In the genomic region with DNA sequence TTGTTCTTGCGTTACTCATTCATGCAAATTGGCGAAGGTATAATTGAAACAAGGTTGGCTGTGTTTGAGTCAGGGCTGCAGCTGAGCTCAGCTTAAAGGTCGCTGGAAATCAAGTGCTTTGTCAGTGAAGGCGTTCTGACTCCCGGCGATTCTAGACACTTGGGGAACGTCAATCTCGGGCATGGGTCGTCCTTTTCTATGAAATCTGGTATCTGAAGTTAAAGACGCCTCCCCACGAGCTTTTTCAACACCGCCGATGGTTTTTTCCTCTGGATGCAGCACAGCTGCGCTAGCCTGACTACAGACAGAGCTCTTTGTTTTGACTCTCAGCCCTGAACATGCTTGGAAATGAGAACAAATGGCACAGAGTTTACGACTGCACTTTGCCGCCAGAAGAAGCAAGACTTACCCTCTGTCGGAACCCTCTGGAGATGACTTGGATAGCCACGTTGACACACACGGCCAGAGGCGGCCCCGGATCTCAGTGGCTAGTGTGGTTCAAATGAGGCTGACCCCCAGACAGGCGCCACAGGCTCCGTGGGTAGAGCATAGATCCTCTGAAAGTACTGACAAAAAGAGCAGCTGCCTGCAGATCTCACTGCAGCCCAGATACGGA, we compare ENCODE assay signal across 9 mouse cellular contexts. TPM values are rescaled to one million over a fixed set of nuclear protein-coding genes. Genes with fewer than 3 reads are reported as not detected.
A peak's percentile ranks its signal among the peaks of the same experiment; 100 is the strongest.
DNase-seq lines count a peak whose midpoint lies in the region; ATAC-seq lines count a peak whose summit lies in the region.
"Had no signal": no experiment of that assay in that cellular context is flagged by ENCODE, and none has a peak within 500 bp of the region (broad histone marks: within the 10 kb centered on the region; RNA-seq: fewer than 3 reads in every experiment).

No protein-coding gene starts in this region.

- peaks cover 37% of the 10 kb centered on the region for H3K4me1 ChIP-seq in forebrain, embryonic 13.5 days
- no peaks in the 10 kb centered on the region for H3K4me1 ChIP-seq in forebrain, embryonic 10.5 days
- no peaks in the 10 kb centered on the region for H3K4me1 ChIP-seq in limb, embryonic 11.5 days (ENCODE audit: control insufficient read depth, insufficient read depth, low read length)
- no peaks in the 10 kb centered on the region for H3K4me1 ChIP-seq in limb, embryonic 10.5 days
- 0 out of 2 replicates have a peak, but pooled peaks cover 4% of the 10 kb centered on the region for H3K4me1 ChIP-seq in midbrain, embryonic 14.5 days (ENCODE audit: control insufficient read depth, insufficient read depth, low read length)

- H3K9me3 ChIP-seq in forebrain, embryonic 13.5 days (replicated peaks) = no peaks in the 10 kb centered on the region
- H3K9me3 ChIP-seq in forebrain, embryonic 10.5 days = no peaks in the 10 kb centered on the region
- no peaks in the 10 kb centered on the region for H3K9me3 ChIP-seq in limb, embryonic 11.5 days (ENCODE audit: control insufficient read depth, low read length)
- no peaks in the 10 kb centered on the region for H3K9me3 ChIP-seq in limb, embryonic 10.5 days (replicated peaks)
- no peaks in the 10 kb centered on the region for H3K9me3 ChIP-seq in midbrain, embryonic 14.5 days (ENCODE audit: control insufficient read depth, low read length)

- peak; percentile 41; the same call in 1 of the 2 replicates for ATAC-seq in forebrain, embryonic 13.5 days
- ATAC-seq in limb, embryonic 11.5 days (ENCODE audit: insufficient number of reproducible peaks, low FRiP score, low TSS enrichment, low read depth) = no peak
- no peak for ATAC-seq in midbrain, embryonic 14.5 days (ENCODE audit: low FRiP score, low TSS enrichment)
- no peak for ATAC-seq in CD4-positive, CD25-positive, alpha-beta regulatory T cell, adult 4 months

- WGBS in forebrain, embryonic 13.5 days = 68% methylated on average over 24 of the region's 24 CpGs
- WGBS in forebrain, embryonic 10.5 days = 86% methylated on average over 24 of the region's 24 CpGs
- 75% methylated on average over 24 of the region's 24 CpGs for WGBS in limb, embryonic 11.5 days
- 82% methylated on average over 24 of the region's 24 CpGs for WGBS in limb, embryonic 10.5 days
- WGBS in midbrain, embryonic 14.5 days = 76% methylated on average over 24 of the region's 24 CpGs

- peaks cover 73% of the 10 kb centered on the region for H3K36me3 ChIP-seq in forebrain, embryonic 13.5 days (ENCODE audit: poor library complexity, severe bottlenecking)
- H3K36me3 ChIP-seq in forebrain, embryonic 10.5 days (replicated peaks) = peaks cover 99% of the 10 kb centered on the region
- peaks cover 39% of the 10 kb centered on the region for H3K36me3 ChIP-seq in limb, embryonic 11.5 days (ENCODE audit: control insufficient read depth, insufficient read depth, low read length)
- peaks cover 98% of the 10 kb centered on the region for H3K36me3 ChIP-seq in limb, embryonic 10.5 days
- H3K36me3 ChIP-seq in midbrain, embryonic 14.5 days (ENCODE audit: control insufficient read depth, insufficient read depth, low read length) = peaks cover 79% of the 10 kb centered on the region

- no peaks in the 10 kb centered on the region for H3K27me3 ChIP-seq in forebrain, embryonic 13.5 days
- no peaks in the 10 kb centered on the region for H3K27me3 ChIP-seq in forebrain, embryonic 10.5 days (ENCODE audit: poor library complexity, severe bottlenecking)
- H3K27me3 ChIP-seq in limb, embryonic 11.5 days (ENCODE audit: control insufficient read depth, insufficient read depth, low read length) = no peaks in the 10 kb centered on the region
- no peaks in the 10 kb centered on the region for H3K27me3 ChIP-seq in limb, embryonic 10.5 days (ENCODE audit: low read depth, poor library complexity, severe bottlenecking)
- no peaks in the 10 kb centered on the region for H3K27me3 ChIP-seq in midbrain, embryonic 14.5 days (ENCODE audit: control insufficient read depth, insufficient read depth, low read length)
- H3K27me3 ChIP-seq: CH12.LX had no signal

- no peak overlapping the region for H3K4me2 ChIP-seq in forebrain, embryonic 13.5 days
- no peak overlapping the region for H3K4me2 ChIP-seq in limb, embryonic 11.5 days (ENCODE audit: low read depth, severe bottlenecking)
- H3K4me2 ChIP-seq in midbrain, embryonic 14.5 days (ENCODE audit: low read length) = no peak overlapping the region

- no peak overlapping the region for H3K9ac ChIP-seq in forebrain, embryonic 13.5 days
- no peak overlapping the region for H3K9ac ChIP-seq in limb, embryonic 11.5 days (ENCODE audit: low read length)
- peak overlapping the region; percentile 12; the same call in 1 of the 2 replicates for H3K9ac ChIP-seq in midbrain, embryonic 14.5 days (replicated peaks; ENCODE audit: low read length)

- H3K4me3 ChIP-seq in forebrain, embryonic 13.5 days = no peak overlapping the region
- no peak overlapping the region for H3K4me3 ChIP-seq in forebrain, embryonic 10.5 days
- H3K4me3 ChIP-seq in limb, embryonic 11.5 days (ENCODE audit: low read depth, low read length) = no peak overlapping the region
- no peak overlapping the region for H3K4me3 ChIP-seq in limb, embryonic 10.5 days
- no peak overlapping the region for H3K4me3 ChIP-seq in midbrain, embryonic 14.5 days (replicated peaks; ENCODE audit: low read depth, low read length)

- no peak for DNase-seq in forebrain, embryonic 10.5 days (ENCODE audit: extremely low spot score, low spot score)
- no peak for DNase-seq in limb, embryonic 11.5 days (ENCODE audit: low spot score)
- DNase-seq in limb, embryonic 10.5 days (ENCODE audit: low spot score) = no peak
- DNase-seq in fibroblast of lung, adult 2 months (ENCODE audit: low read depth) = peak; percentile 75
- peak; percentile 23 for DNase-seq in midbrain, embryonic 14.5 days
- no peak for DNase-seq in urinary bladder, adult 2 months (ENCODE audit: low spot score)

- peak overlapping the region; percentile 49 for H3K27ac ChIP-seq in forebrain, embryonic 13.5 days
- no peak overlapping the region for H3K27ac ChIP-seq in forebrain, embryonic 10.5 days
- H3K27ac ChIP-seq in limb, embryonic 11.5 days (replicated peaks; ENCODE audit: low read depth, low read length) = 0 out of 2 replicates have a peak overlapping the region, but pooled peaks have one; percentile 8
- H3K27ac ChIP-seq in limb, embryonic 10.5 days = no peak overlapping the region
- H3K27ac ChIP-seq in midbrain, embryonic 14.5 days (replicated peaks; ENCODE audit: low read depth, low read length) = peak overlapping the region; percentile 32; the same call in 1 of the 2 replicates

RNA-seq across cellular contexts. Expression of a gene that starts 31.0 kb away (rescaled TPM):
- polyA plus RNA-seq in forebrain, embryonic 13.5 days (2015; fragmentation: Nextera tagmentation; extraction: Ambion mirVana) = 552 and 600 TPM in 2 replicates
- polyA plus RNA-seq in forebrain, embryonic 10.5 days (2016; fragmentation: Nextera tagmentation; extraction: Ambion mirVana) = 634 and 643 TPM in 2 replicates
- 815 and 849 TPM in 2 replicates for polyA plus RNA-seq in limb, embryonic 11.5 days (2014; fragmentation: Nextera tagmentation; extraction: Ambion mirVana)
- polyA plus RNA-seq in limb, embryonic 10.5 days (2016; fragmentation: Nextera tagmentation; extraction: Ambion mirVana) = 565 and 690 TPM in 2 replicates
- 351 and 564 TPM in 2 replicates for polyA plus RNA-seq in midbrain, embryonic 14.5 days (2014; fragmentation: Nextera tagmentation; extraction: Ambion mirVana)
- polyA plus RNA-seq in CD4-positive, CD25-positive, alpha-beta regulatory T cell, adult 4 months (2017; shearing (Covaris generic)) = 1 to 10 TPM; 4.5 to 4.7 TPM
- polyA plus RNA-seq in urinary bladder, adult 2 months (2012; rRNA removed) = 389 and 506 TPM in 2 replicates

Comparison
In these comparisons a context has a peak if more than half of its experiments do, and no peak if none do; other contexts are left out.
1. H3K27ac ChIP-seq: peak in forebrain, embryonic 13.5 days (single experiment), limb, embryonic 11.5 days (single experiment) and midbrain, embryonic 14.5 days (single experiment); none in forebrain, embryonic 10.5 days (single experiment) and limb, embryonic 10.5 days (single experiment).
2. DNase-seq: peak in fibroblast of lung, adult 2 months (single experiment) and midbrain, embryonic 14.5 days (single experiment); none in forebrain, embryonic 10.5 days (single experiment), limb, embryonic 11.5 days (single experiment), limb, embryonic 10.5 days (single experiment) and urinary bladder, adult 2 months (single experiment).
3. RNA of a gene that starts 31.0 kb away (polyA plus RNA-seq): 815 to 849 TPM in limb, embryonic 11.5 days, 565 to 690 TPM in limb, embryonic 10.5 days, 634 to 643 TPM in forebrain, embryonic 10.5 days, 351 to 564 TPM in midbrain, embryonic 14.5 days, 552 to 600 TPM in forebrain, embryonic 13.5 days and 389 to 506 TPM in urinary bladder, adult 2 months; 4.5 to 4.7 TPM in CD4-positive, CD25-positive, alpha-beta regulatory T cell, adult 4 months; every median in the first group is over 10 times any median in the second.